Mouse (Mus musculus) erythroblast, embryonic 14.5 days (primary cell): Measurements from ENCODE around the gene Mbd4.

Experiments
- GATA1 ChIP-seq: IDR thresholded peaks from 2 replicates; pipeline ENCODE4 v1.6.1; 2012; ENCODE audit warnings: low read length, inconsistent platforms, mixed read lengths
- TAL1 ChIP-seq: IDR thresholded peaks from 3 replicates; pipeline ENCODE4 v1.6.1; 2012; ENCODE audit warnings: low read length, inconsistent platforms, mixed read lengths

GRCm38 (mm10) chr6:115854432-115854831 lies 1.3 kb upstream of the Mbd4 start:
- no peak for TF ChIP-seq TAL1
- TF ChIP-seq GATA1 = no peak
